In the genomic region with DNA sequence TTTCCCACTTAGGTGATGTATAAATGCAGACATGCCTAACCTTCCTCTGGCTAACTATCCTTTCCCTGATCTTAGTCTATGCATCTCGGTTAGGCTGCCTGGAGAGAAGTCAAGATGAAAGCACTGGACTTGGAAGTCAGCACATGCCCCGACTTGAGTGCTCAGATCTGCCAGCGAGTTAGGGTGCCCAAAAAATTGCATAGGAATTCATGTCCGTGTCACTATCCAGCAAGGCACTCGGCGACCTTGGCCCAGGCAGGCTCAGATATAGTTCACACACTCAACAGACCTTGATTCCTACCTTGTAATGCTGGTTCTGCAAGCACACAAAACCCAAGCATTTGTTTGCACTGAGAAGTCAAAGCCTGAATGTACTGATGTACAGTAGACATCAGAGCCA, we compare ENCODE assay signal across 16 mouse cellular contexts. TPM values are rescaled to one million over a fixed set of nuclear protein-coding genes. Genes with fewer than 3 reads are reported as not detected.
DNase-seq lines count a peak whose midpoint lies in the region; TF ChIP-seq lines count a peak whose summit lies in the region.
"Had no signal": no experiment of that assay in that cellular context is flagged by ENCODE, and none has a peak within 500 bp of the region (broad histone marks: within the 10 kb centered on the region; RNA-seq: fewer than 3 reads in every experiment).

No protein-coding gene starts in this region.

- no peak for TF ChIP-seq POLR2A in myocyte (IDR thresholded peaks at IDR 0.05; ENCODE audit: insufficient read length, low read depth)

- no peak overlapping the region for H3ac ChIP-seq in myocyte (ENCODE audit: control insufficient read depth, insufficient read length)

- H3K27me3 ChIP-seq in myocyte (ENCODE audit: control insufficient read depth, insufficient read depth, insufficient read length): no peaks in the 10 kb centered on the region
- H3K27me3 ChIP-seq: forebrain, embryonic 15.5 days; Patski had no signal

- no peaks in the 10 kb centered on the region for H3K36me3 ChIP-seq in myocyte (ENCODE audit: control insufficient read depth, insufficient read depth)
- H3K36me3 ChIP-seq: embryonic facial prominence, embryonic 10.5 days; forebrain, embryonic 15.5 days; heart, embryonic 10.5 days; hindbrain, embryonic 13.5 days had no signal

- no peak overlapping the region for H3K4me2 ChIP-seq in myocyte (ENCODE audit: low read depth)
- H3K4me2 ChIP-seq: forebrain, embryonic 15.5 days; hindbrain, embryonic 13.5 days had no signal

- H3K79me2 ChIP-seq in myocyte (ENCODE audit: control insufficient read depth, insufficient read depth): peaks cover 11% of the 10 kb centered on the region

- peak; percentile 28 for DNase-seq in adrenal gland, postnatal 14 days
- DNase-seq in adrenal gland, adult 8-10 months: no peak
- peak; percentile 26 for DNase-seq in urinary bladder, adult 2 months (ENCODE audit: low spot score)
- no peak for DNase-seq in urinary bladder, postnatal 10 days (ENCODE audit: low spot score)
- DNase-seq in lung, postnatal 10 days: no peak
- DNase-seq: cerebellum, adult 18-20 months; cerebellum, postnatal 10 days; gastrocnemius, postnatal 36 days; heart, adult 18-20 months; heart, postnatal 10 days had no signal

- no peak overlapping the region for H3K4me3 ChIP-seq in myocyte
- H3K4me3 ChIP-seq: embryonic facial prominence, embryonic 10.5 days; forebrain, embryonic 15.5 days; heart, embryonic 10.5 days; hindbrain, embryonic 13.5 days had no signal

TF ChIP-seq in myocyte, 11 proteins besides CTCF, POLR2A, EP300 and RAD21:
- no peak for TF ChIP-seq E2F4 (IDR thresholded peaks at IDR 0.05; ENCODE audit: insufficient read depth)
- TF ChIP-seq REST (IDR thresholded peaks at IDR 0.05; ENCODE audit: insufficient read depth, insufficient read length): no peak
- TF ChIP-seq POLR2AphosphoS2 (IDR thresholded peaks at IDR 0.05; ENCODE audit: insufficient read length, low read depth): peak; percentile 26
TF ChIP-seq in myocyte: peak in this region for 1.

RNA-seq across cellular contexts. Expression of a gene that starts 3.4 kb away (rescaled TPM):
- total RNA-seq in adrenal gland, postnatal 14 days (2021): 89.6 and 90.3 TPM in 2 replicates
- 100 to 1,000 TPM in 3 of 4 experiments, 10 to 100 TPM in 1; 99.9 to 119 (median 108) TPM for total RNA-seq in adrenal gland, adult 8-10 months (2022)
- polyA plus RNA-seq in urinary bladder, adult 2 months (2012; rRNA removed): 16.6 and 20.7 TPM in 2 replicates
- polyA plus RNA-seq in myocyte (2012; fragmentation: generic; extraction: Trizol): 4.9 TPM

Comparison
In these comparisons a context has a peak if more than half of its experiments do, and no peak if none do; other contexts are left out.
1. DNase-seq: peak in adrenal gland, postnatal 14 days (single experiment) and urinary bladder, adult 2 months (single experiment); none in adrenal gland, adult 8-10 months (single experiment), urinary bladder, postnatal 10 days (single experiment) and lung, postnatal 10 days (single experiment).